Mouse (Mus musculus): Measurements from ENCODE around the gene Cerk.

- TF ChIP-seq CTCF (IDR thresholded peaks at IDR 0.05; ENCODE audit: insufficient read depth, low read depth, low read length) (no peak), POLR2A (IDR thresholded peaks at IDR 0.05; ENCODE audit: insufficient read depth, low read depth, low read length) (no peak)
These were observed 55.3 kb downstream of the Cerk start for GRCm38 (mm10) chr15:86130657-86131056.
